Mouse (Mus musculus): ENCODE measurements around the gene Uggt1.

The Uggt1 gene

GRCm38 (mm10) chr1:36114844-36115243 is 129.7 kb downstream of the Uggt1 start:
- no peak for DNase-seq (ENCODE audit: low read depth)

- DNase-seq (ENCODE audit: low read depth), result no peak
Measured at GRCm38 (mm10) chr1:36113670-36114069, 130.8 kb downstream of the Uggt1 start.

- no peak for DNase-seq (ENCODE audit: low read depth)
Measured at GRCm38 (mm10) chr1:36112665-36113064, 131.9 kb downstream of the Uggt1 start.

- no peak for DNase-seq (ENCODE audit: low read depth)
Measured at GRCm38 (mm10) chr1:36109987-36110386, 134.5 kb downstream of the Uggt1 start.

- DNase-seq (ENCODE audit: low read depth), result no peak
Measured at GRCm38 (mm10) chr1:36105917-36106706, 138.4 kb downstream of the Uggt1 start.

GRCm38 (mm10) chr1:36100371-36100770 is 144.1 kb downstream of the Uggt1 start:
- no peak for DNase-seq (ENCODE audit: low read depth)

- DNase-seq (ENCODE audit: low read depth), result no peak
Measured at GRCm38 (mm10) chr1:36098432-36098831, 146.1 kb downstream of the Uggt1 start.

- no peak for DNase-seq (ENCODE audit: low read depth)
Measured at GRCm38 (mm10) chr1:36095423-36096272, 148.9 kb downstream of the Uggt1 start.

GRCm38 (mm10) chr1:36093741-36094140 is 150.8 kb downstream of the Uggt1 start:
- DNase-seq (ENCODE audit: low read depth), result no peak

- no peak for DNase-seq (ENCODE audit: low read depth)
Measured at GRCm38 (mm10) chr1:36091246-36091645, 153.3 kb downstream of the Uggt1 start.

- DNase-seq (ENCODE audit: low read depth), result no peak
Measured at GRCm38 (mm10) chr1:36090722-36091110, 153.8 kb downstream of the Uggt1 start.
